Mouse (Mus musculus) kidney, postnatal 0 days (tissue): ENCODE measurements around the gene Med20. TPM values are rescaled to one million over a fixed set of nuclear protein-coding genes. Genes with fewer than 3 reads are reported as not detected.
A peak's percentile ranks its signal among the peaks of the same experiment; 100 is the strongest.

Source experiments
- ATAC-seq: fragments of 200-750 bp; cut with Nextera tagmentation; replicated peaks from 2 replicates; pipeline ENCODE4 v1.8.0; 2017; ENCODE audit warnings: low read depth, moderate number of reproducible peaks, moderate TSS enrichment, moderate library complexity; ENCODE audit not compliant: low FRiP score
- DNase-seq: peaks from one replicate; pipeline ENCODE4 v3.0.0-alpha.2; 2016; ENCODE audit warnings: low spot score
- H3K27ac ChIP-seq: fragments of 300-500 bp; sonication (generic); 2 replicates; pipeline ENCODE4 v1.5.1; 2014; ENCODE audit warnings: mild to moderate bottlenecking
- H3K27me3 ChIP-seq: fragments of 300-500 bp; sonication (generic); 2 replicates; pipeline ENCODE4 v1.6.1; 2014; ENCODE audit warnings: low read length, mixed read lengths; ENCODE audit not compliant: insufficient read depth
- H3K36me3 ChIP-seq: fragments of 300-500 bp; sonication (generic); 2 replicates; pipeline ENCODE4 v1.6.1; 2014; ENCODE audit warnings: low read length, mixed read lengths; ENCODE audit not compliant: insufficient read depth
- H3K4me1 ChIP-seq: fragments of 300-500 bp; sonication (generic); replicated peaks from 2 replicates; pipeline ENCODE4 v1.6.1; 2014; ENCODE audit warnings: antibody characterized with exemption, low read length, mixed read lengths; ENCODE audit not compliant: insufficient read depth
- H3K4me2 ChIP-seq: fragments of 300-500 bp; sonication (generic); 2 replicates; pipeline ENCODE4 v1.6.1; 2014; ENCODE audit warnings: mild to moderate bottlenecking, low read length, moderate library complexity, mixed read lengths
- H3K4me3 ChIP-seq: fragments of 300-500 bp; sonication (generic); replicated peaks from 2 replicates; pipeline ENCODE4 v1.5.1; 2014; ENCODE audit warnings: low read depth, low read length
- H3K9ac ChIP-seq: fragments of 300-500 bp; sonication (generic); 2 replicates; pipeline ENCODE4 v1.6.1; 2014; ENCODE audit warnings: low read depth, low read length
- H3K9me3 ChIP-seq: fragments of 300-500 bp; sonication (generic); replicated peaks from 2 replicates; pipeline ENCODE4 v1.6.1; 2016; ENCODE audit warnings: low read length, inconsistent platforms, mixed read lengths
- CTCF ChIP-seq: IDR thresholded peaks from 2 replicates; pipeline ENCODE4 v1.5.1; 2016; ENCODE audit warnings: antibody characterized with exemption, low read depth, mild to moderate bottlenecking, moderate library complexity
- WGBS: fragments of 180-500 bp; shearing (Covaris S2); extraction: QIAGEN DNeasy Blood & Tissue Kit; methylation state at CpG from one replicate; pipeline ENCODE4 v1.1.7; 2014; 5-methylcytosine and 5-hydroxymethylcytosine counted together
- polyA plus RNA-seq: library from polyadenylated mRNA; unstranded; fragments of >200 nt; fragmentation: Nextera tagmentation; extraction: Ambion mirVana; gene quantifications from 2 replicates; pipeline ENCODE4 v1.2.1, GENCODE M21; 2015

The Med20 gene
- polyA plus RNA-seq, result 37.6 and 37.9 TPM in 2 replicates

DNA sequence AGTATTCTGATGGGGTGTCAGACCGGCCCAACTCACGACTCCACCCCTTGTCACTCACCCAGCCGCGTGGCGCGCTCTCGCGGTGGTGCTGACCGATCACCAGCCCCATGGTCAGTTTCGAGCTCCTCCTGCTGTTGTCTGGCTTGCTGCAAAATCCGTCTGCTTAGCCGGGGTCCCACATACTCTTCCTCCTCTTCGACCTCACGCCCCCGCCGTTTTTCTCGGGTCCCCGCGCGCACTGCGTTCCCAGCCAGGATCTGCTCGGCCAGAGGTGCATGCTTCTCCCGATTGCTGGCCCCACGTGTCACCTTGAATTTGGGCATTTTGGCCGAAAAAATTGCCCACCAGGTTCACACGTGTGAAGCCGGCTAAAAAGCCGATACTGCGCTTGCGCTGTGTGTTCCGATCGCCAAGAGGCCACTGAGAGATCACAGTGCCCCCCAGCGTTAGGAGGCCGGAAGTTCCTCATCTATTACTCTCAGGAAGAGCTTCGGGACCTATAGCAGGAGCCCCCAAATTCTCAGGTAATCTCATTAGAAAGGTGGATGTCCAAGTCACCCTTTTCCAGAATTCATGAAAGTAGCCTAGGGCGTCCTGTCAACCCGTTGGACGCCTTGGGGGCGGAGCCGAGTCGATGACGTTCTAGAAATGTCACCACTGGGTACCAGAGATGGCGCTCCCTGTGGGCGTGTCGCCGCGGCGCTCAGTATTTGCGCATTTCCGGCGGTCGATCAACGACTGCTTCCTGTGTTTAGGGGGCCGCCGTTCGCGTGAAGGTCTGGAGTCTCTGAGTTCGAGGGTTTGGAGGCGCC lies at the start of gene Med20, which contains the start of the genes Bysl and Gm20517:
Gene Med20, plus strand, starts transcription at position 734 of the 812 bp plus-strand sequence.
Gene Bysl, minus strand, starts transcription at position 644 of the 812 bp plus-strand sequence.
Gene Gm20517, plus strand, starts transcription at position 741 of the 812 bp plus-strand sequence.
- Histone ChIP-seq H3K4me2 (peak within 1 kb of the TSS; percentile 92), H3K27me3 (no peaks in the 10 kb centered on the region), H3K36me3 (peaks cover 22% of the 10 kb centered on the region; the same call in 1 of the 2 replicates), H3K27ac (peak within 1 kb of the TSS; percentile 85), H3K4me3 (peak within 1 kb of the TSS; percentile 87), H3K9ac (peak within 1 kb of the TSS; percentile 84), H3K9me3 (no peaks in the 10 kb centered on the region), H3K4me1 (0 out of 2 replicates have a peak, but pooled peaks cover 16% of the 10 kb centered on the region)
- ATAC-seq, result peak; percentile 94
- DNase-seq, result peak; percentile 95
- TF ChIP-seq CTCF, result peak; percentile 86
- under 1% methylated on average over 59 of the region's 59 CpGs for WGBS

DNA sequence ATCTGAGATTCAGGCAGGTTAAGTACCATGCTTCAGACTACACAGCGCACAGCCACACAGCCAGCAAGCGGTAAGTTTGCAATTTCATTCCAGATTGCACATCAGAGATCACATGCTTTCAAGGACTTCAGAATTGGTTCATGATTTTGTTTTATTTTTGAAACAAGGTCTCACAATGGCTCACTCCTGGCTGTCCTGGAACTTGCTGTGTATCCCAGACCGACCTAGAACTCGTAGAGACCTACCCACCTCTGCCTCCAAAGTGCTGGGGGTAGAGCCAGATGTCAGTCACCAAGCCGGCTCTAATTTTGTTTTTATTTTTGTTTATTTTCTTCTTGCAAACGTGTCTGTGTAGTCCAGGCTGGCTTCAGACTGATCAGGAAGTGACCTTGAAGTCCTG lies 48.5 kb upstream of the Med20 start:
- H3K4me2 ChIP-seq, result no peak overlapping the region
- H3K9me3 ChIP-seq, result no peaks in the 10 kb centered on the region
- no peaks in the 10 kb centered on the region for H3K4me1 ChIP-seq
- TF ChIP-seq CTCF, result no peak
- no peak for ATAC-seq
- H3K27me3 ChIP-seq, result no peaks in the 10 kb centered on the region
- H3K9ac ChIP-seq, result no peak overlapping the region
- H3K4me3 ChIP-seq, result no peak overlapping the region
- WGBS, result 74% methylated on average over 6 of the region's 6 CpGs
- no peaks in the 10 kb centered on the region for H3K36me3 ChIP-seq
- DNase-seq, result no peak
- H3K27ac ChIP-seq, result no peak overlapping the region

DNA sequence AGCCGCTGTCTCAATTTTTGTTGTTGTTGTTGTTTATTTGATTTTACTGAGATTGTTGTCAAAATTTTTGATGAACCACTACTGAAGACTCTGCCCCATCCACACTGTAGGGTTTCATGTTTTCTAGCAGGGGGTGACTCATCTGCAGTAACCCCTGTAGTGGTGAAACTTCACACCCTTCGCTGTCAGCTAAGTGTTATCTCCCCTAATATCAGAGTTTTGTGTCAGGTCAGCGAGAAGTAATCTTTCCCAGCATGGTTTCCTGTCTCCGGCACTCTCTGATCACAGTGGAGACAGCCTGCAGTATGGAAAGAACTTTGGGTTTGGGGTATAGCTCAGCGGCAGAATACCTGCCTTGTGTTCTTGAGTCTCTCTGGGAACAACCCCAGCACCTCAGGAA lies 46.8 kb upstream of the Med20 start:
- H3K9me3 ChIP-seq, result no peaks in the 10 kb centered on the region
- no peak for DNase-seq
- H3K4me3 ChIP-seq, result no peak overlapping the region
- no peak overlapping the region for H3K9ac ChIP-seq
- no peak for TF ChIP-seq CTCF
- no peaks in the 10 kb centered on the region for H3K36me3 ChIP-seq
- H3K4me2 ChIP-seq, result no peak overlapping the region
- no peaks in the 10 kb centered on the region for H3K27me3 ChIP-seq
- H3K4me1 ChIP-seq, result no peaks in the 10 kb centered on the region
- 88% methylated on average over 5 of the region's 5 CpGs for WGBS
- no peak for ATAC-seq
- no peak overlapping the region for H3K27ac ChIP-seq

DNA sequence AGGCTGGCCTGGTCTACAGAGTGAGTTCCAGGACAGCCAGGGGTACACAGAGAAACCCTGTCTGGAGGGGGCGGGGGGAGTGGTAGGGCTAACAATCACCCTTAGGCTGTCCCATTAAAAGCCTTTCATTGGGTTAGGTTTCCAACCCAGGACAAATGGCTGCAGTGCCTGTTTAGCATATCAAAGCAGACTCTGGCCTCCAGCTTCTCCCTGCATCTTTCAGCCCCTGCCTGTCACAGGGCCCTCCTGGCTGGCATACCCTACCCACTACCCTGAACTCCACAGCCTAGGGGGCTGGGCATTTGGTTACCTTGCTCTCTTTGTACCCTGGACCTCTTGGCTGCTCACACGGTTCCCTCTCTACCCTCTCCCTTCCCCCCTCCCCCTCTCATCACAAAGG lies 45.2 kb upstream of the Med20 start:
- H3K27me3 ChIP-seq, result no peaks in the 10 kb centered on the region
- TF ChIP-seq CTCF, result no peak
- ATAC-seq (0 out of 2 replicates have a peak, but pooled peaks have one; percentile 36), DNase-seq (no peak)
- H3K4me3 ChIP-seq, result no peak overlapping the region
- H3K36me3 ChIP-seq, result no peaks in the 10 kb centered on the region
- H3K9ac ChIP-seq, result no peak overlapping the region
- WGBS, result 34% methylated on average over 2 of the region's 2 CpGs
- no peak overlapping the region for H3K27ac ChIP-seq
- H3K9me3 ChIP-seq, result no peaks in the 10 kb centered on the region
- no peak overlapping the region for H3K4me2 ChIP-seq
- H3K4me1 ChIP-seq, result no peaks in the 10 kb centered on the region

DNA sequence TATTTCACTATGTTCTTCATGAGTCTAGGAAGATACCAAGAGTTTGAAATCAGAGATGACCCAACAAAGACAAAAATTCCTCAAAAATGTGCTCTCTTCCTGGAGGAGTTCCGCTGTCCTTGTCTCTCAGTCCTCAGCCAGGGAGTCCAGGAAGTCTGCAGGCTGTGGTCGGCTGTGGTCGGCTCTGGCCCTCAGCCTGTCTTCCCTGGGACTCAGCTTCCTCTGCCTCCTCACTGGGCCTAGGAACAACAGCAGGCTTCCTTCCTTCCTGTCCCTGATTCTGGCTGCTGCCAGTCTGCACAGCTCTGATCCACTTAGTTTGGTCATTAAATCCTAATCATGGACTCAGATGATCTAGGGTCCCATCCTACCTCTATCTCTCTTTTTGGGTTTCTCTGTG lies 44.1 kb upstream of the Med20 start:
- DNase-seq (peak; percentile 76), ATAC-seq (no peak)
- Histone ChIP-seq H3K27me3 (no peaks in the 10 kb centered on the region), H3K36me3 (no peaks in the 10 kb centered on the region), H3K4me2 (no peak overlapping the region), H3K9me3 (no peaks in the 10 kb centered on the region), H3K9ac (no peak overlapping the region), H3K4me3 (no peak overlapping the region), H3K27ac (peak overlapping the region; percentile 39), H3K4me1 (no peaks in the 10 kb centered on the region)
- no peak for TF ChIP-seq CTCF
- 47% methylated on average over 3 of the region's 3 CpGs for WGBS

DNA sequence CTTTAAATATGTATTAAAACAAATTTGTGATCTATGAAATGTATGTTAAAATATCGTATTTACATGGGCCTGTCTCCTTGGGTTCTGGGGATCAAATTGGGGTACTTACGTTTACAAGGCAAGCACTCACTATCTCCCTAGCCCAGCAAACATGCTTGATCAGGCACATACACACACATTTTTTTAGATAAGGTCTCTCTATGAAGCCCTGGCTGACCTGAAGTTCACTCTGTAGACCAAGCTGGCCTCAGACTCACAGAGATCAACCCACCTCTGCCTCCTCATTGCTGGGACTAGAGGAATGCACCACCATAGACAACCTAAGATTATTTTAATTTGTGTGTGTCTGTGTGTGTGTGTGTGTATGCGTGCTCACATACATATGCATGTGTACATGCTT lies 43.0 kb upstream of the Med20 start:
- ATAC-seq (no peak), DNase-seq (no peak)
- no peak for TF ChIP-seq CTCF
- H3K9ac ChIP-seq, result no peak overlapping the region
- H3K4me3 ChIP-seq, result no peak overlapping the region
- H3K4me1 ChIP-seq, result no peaks in the 10 kb centered on the region
- WGBS, result 97% methylated on average over 3 of the region's 3 CpGs
- H3K36me3 ChIP-seq, result no peaks in the 10 kb centered on the region
- H3K27me3 ChIP-seq, result no peaks in the 10 kb centered on the region
- H3K4me2 ChIP-seq, result no peak overlapping the region
- H3K9me3 ChIP-seq, result no peaks in the 10 kb centered on the region
- H3K27ac ChIP-seq, result no peak overlapping the region
